Mouse (Mus musculus) intestine, embryonic 14.5 days (tissue): ENCODE data around the gene Pde6h. TPM values are rescaled to one million over a fixed set of nuclear protein-coding genes. Genes with fewer than 3 reads are reported as not detected.
A peak's percentile ranks its signal among the peaks of the same experiment; 100 is the strongest.

Experiments
- ATAC-seq: fragments of 200-750 bp; cut with Nextera tagmentation; replicated peaks from 2 replicates; pipeline ENCODE4 v1.8.0; 2017; ENCODE audit warnings: low read depth, moderate number of reproducible peaks, moderate TSS enrichment, moderate library complexity; ENCODE audit not compliant: low FRiP score, low TSS enrichment
- DNase-seq: peaks from one replicate; pipeline ENCODE4 v3.0.0-alpha.2; 2018; ENCODE audit warnings: low spot score
- H3K27ac ChIP-seq: fragments of 300-500 bp; sonication (generic); 2 replicates; pipeline ENCODE4 v1.5.1; 2014; ENCODE audit warnings: low read depth, mild to moderate bottlenecking, control low read depth
- H3K27me3 ChIP-seq: fragments of 300-500 bp; sonication (generic); replicated peaks from 2 replicates; pipeline ENCODE4 v1.6.1; 2014; ENCODE audit warnings: low read length, control low read depth; ENCODE audit not compliant: control insufficient read depth, insufficient read depth
- H3K36me3 ChIP-seq: fragments of 300-500 bp; sonication (generic); 2 replicates; pipeline ENCODE4 v1.6.1; 2014; ENCODE audit warnings: low read length, control low read depth; ENCODE audit not compliant: control insufficient read depth, insufficient read depth
- H3K4me1 ChIP-seq: fragments of 300-500 bp; sonication (generic); replicated peaks from 2 replicates; pipeline ENCODE4 v1.6.1; 2014; ENCODE audit warnings: low read length, control low read depth, mixed read lengths; ENCODE audit not compliant: control insufficient read depth, insufficient read depth
- H3K4me2 ChIP-seq: fragments of 300-500 bp; sonication (generic); 2 replicates; pipeline ENCODE4 v1.6.1; 2014; ENCODE audit warnings: low read length
- H3K4me3 ChIP-seq: fragments of 300-500 bp; sonication (generic); 2 replicates; pipeline ENCODE4 v1.5.1; 2014; ENCODE audit warnings: low read depth, low read length, control low read depth, mixed read lengths
- H3K9ac ChIP-seq: fragments of 300-500 bp; sonication (generic); 2 replicates; pipeline ENCODE4 v1.6.1; 2014; ENCODE audit warnings: mild to moderate bottlenecking, low read length
- H3K9me3 ChIP-seq: fragments of 300-500 bp; sonication (generic); 2 replicates; pipeline ENCODE4 v1.6.1; 2016; ENCODE audit warnings: low read length, control low read depth; ENCODE audit not compliant: control insufficient read depth
- WGBS: fragments of 180-500 bp; shearing (Covaris S2); extraction: QIAGEN DNeasy Blood & Tissue Kit; methylation state at CpG from one replicate; pipeline ENCODE4 v1.1.7; 2014; 5-methylcytosine and 5-hydroxymethylcytosine counted together
- polyA plus RNA-seq: library from polyadenylated mRNA; unstranded; fragments of >200 nt; fragmentation: Nextera tagmentation; extraction: Ambion mirVana; gene quantifications from 2 replicates; pipeline ENCODE4 v1.2.1, GENCODE M21; 2014

The Pde6h gene
- polyA plus RNA-seq, 1 experiment from 2014 or later, result not detected

DNA sequence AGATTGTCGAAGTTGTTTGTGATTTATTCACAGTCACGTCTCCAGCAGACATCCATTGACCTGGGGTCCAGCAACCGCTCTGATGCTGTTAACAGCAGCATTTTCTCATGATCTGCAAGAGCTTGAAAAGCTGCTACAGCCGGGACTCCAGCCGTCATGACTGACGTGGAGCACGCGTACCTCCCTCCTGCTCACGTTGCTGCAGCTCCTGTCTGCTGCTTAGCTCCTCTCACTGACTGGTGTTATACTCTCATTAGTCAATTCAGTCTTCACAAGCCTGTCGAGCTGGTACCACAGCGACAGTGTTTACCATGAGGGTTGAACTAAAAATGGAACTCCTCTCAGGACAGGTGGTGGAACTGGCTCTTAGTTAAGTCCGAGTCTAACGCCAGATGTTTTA lies 62.4 kb downstream of the Pde6h start:
- whole genome bisulfite sequencing, result 29% methylated on average over 13 of the region's 13 CpGs
- H3K9ac ChIP-seq, result no peak overlapping the region
- ATAC-seq (no peak), DNase-seq (no peak)
- H3K4me1 ChIP-seq, result peaks cover 20% of the 10 kb centered on the region
- no peak overlapping the region for H3K27ac ChIP-seq
- H3K4me3 ChIP-seq, result no peak overlapping the region
- no peaks in the 10 kb centered on the region for H3K36me3 ChIP-seq
- H3K4me2 ChIP-seq, result peak overlapping the region; percentile 7; the same call in 1 of the 2 replicates
- no peaks in the 10 kb centered on the region for H3K27me3 ChIP-seq
- H3K9me3 ChIP-seq, result no peaks in the 10 kb centered on the region

DNA sequence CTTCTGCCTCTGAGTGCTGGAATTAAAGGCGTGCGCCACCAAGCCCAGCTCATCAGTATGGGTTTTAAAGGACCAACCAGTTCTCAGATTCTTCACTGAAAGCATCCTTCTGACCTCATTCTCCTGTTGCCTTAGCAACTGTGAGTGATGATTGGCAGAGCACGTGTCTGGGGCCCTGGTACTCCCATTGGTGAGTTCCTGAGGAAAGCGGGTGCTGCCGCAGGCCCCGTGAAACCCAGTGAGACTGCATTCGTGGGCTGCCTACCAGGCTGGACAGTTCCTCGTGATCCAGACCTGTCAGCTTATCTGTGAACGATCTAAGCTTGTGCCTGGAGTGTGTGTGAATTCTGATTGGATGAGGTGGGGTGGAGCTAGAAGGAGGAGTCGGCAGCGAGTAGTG lies 63.1 kb downstream of the Pde6h start:
- H3K36me3 ChIP-seq, result no peaks in the 10 kb centered on the region
- DNase-seq, result no peak

DNA sequence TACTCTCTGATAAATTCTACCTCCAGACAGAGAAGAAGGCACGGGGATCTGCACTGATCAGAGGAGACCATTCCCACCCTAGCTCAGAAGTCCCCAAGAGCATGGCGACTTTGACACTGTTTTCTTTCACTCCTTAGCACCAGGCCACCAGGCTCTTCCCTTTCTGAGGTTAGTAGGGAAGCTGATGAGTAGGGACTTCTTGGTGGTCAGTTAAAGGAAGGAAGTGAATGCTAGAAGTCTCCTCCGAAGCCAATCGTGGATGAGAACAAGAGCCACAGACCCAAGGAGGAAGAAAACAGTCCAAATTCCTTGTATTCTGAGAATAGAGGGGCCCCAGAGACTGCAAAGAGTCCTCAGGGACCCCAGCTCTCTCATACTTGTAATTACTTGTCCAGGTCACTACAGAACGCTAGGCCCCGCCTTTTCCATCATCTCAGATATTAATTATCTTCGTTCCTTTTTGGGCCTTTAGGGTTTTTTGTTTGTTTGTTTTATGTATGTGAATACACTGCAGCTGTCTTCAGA lies 65.0 kb downstream of the Pde6h start:
- Histone ChIP-seq H3K9ac (no peak overlapping the region), H3K4me3 (no peak overlapping the region), H3K27ac (no peak overlapping the region), H3K4me2 (no peak overlapping the region), H3K27me3 (no peaks in the 10 kb centered on the region), H3K36me3 (no peaks in the 10 kb centered on the region), H3K9me3 (no peaks in the 10 kb centered on the region), H3K4me1 (peaks cover 24% of the 10 kb centered on the region)
- DNase-seq (no peak), ATAC-seq (no peak)
- 89% methylated on average over 7 of the region's 7 CpGs for WGBS

More for the DNA sequence above, 63.1 kb downstream of the Pde6h start:
- no peaks in the 10 kb centered on the region for H3K27me3 ChIP-seq
- no peak overlapping the region for H3K4me3 ChIP-seq
- no peak overlapping the region for H3K4me2 ChIP-seq
- ATAC-seq, result no peak
- WGBS, result 54% methylated on average over 11 of the region's 11 CpGs
- peaks cover 24% of the 10 kb centered on the region for H3K4me1 ChIP-seq
- no peak overlapping the region for H3K9ac ChIP-seq
- no peaks in the 10 kb centered on the region for H3K9me3 ChIP-seq
- H3K27ac ChIP-seq, result no peak overlapping the region

DNA sequence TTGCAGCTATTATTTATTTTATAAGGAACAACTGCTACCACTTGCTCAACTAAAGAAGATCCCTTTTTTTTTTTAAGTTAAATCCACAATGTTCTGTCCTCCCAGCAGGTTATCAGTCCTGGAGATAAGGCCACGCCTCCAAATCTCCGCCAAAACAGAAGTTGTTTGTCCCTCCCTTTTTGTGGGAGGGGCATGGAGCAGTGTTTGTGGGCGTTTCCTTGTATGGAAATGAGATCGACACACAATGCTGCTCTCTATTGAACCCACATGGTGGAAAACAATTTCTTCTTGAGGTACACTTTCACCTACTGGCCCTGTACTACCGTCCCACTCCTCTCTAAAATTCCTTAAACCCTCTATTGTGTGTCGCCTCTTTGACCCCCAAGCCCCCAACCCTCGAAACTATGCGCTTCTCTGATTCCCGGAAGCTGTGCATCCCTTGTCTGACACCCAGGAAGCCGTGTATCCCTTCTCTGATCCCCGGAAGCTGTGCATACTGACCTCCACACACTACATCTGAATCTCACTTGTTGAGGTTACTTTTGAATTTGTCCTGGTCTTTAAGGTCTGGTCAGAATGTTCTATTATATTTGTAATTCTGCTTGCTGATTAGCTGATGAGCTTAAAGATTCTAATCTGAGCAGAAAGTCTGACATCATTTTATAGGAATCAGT lies 66.3 kb downstream of the Pde6h start:
- Histone ChIP-seq H3K4me3 (no peak overlapping the region), H3K36me3 (no peaks in the 10 kb centered on the region), H3K9me3 (no peaks in the 10 kb centered on the region), H3K27ac (0 out of 2 replicates have a peak overlapping the region, but pooled peaks have one; percentile 22), H3K4me1 (peaks cover 24% of the 10 kb centered on the region), H3K27me3 (no peaks in the 10 kb centered on the region), H3K9ac (no peak overlapping the region), H3K4me2 (peak overlapping the region; percentile 21)
- 35% methylated on average over 11 of the region's 11 CpGs for WGBS
- ATAC-seq (0 out of 2 replicates have a peak, but pooled peaks have one; percentile 32), DNase-seq (peak; percentile 65)

DNA sequence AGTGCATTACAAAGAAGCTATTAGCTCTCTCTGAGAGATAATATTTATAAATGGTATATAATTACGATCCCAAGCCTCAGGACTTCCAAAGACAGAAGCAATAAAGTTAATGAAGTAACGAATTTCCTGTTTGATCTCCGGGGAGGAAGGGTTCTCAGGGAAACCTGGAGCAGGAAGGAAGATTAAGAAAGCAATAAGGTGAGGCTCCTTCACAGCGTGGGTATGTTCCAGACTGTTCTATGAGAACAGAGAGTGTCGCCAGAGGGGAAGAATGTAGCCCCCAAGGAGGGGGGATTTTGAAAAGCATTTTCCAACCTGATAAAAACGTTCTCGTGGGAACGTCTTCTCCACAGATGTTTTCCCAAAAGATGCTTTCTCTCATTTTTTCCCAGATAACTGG lies 66.9 kb downstream of the Pde6h start:
- H3K9ac ChIP-seq, result no peak overlapping the region
- DNase-seq (no peak), ATAC-seq (no peak)
- no peaks in the 10 kb centered on the region for H3K36me3 ChIP-seq
- H3K4me2 ChIP-seq, result peak overlapping the region; percentile 21; the same call in 1 of the 2 replicates
- peaks cover 19% of the 10 kb centered on the region for H3K4me1 ChIP-seq
- H3K27ac ChIP-seq, result peak overlapping the region; percentile 22; the same call in 1 of the 2 replicates
- no peaks in the 10 kb centered on the region for H3K27me3 ChIP-seq
- H3K4me3 ChIP-seq, result no peak overlapping the region
- 24% methylated on average over 8 of the region's 8 CpGs for whole genome bisulfite sequencing
- H3K9me3 ChIP-seq, result no peaks in the 10 kb centered on the region

DNA sequence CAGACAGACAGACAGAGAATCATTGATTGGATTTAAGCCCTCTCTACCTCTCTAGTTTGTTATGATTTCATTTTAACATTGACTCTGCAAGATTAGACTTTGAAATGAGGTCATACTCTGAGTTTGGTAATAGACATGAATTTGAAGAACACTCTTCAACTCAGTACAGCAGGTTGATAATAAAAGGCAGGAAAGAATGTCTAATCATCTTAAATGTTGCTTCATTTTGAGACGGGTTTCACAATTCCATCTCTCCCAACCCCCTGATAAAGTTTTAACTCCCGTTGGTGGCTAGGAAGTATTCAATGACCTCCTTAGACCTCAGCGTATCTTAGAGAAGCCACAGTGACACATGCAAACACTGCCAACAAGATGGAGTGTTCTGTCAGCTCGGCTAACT lies 69.9 kb downstream of the Pde6h start:
- Histone ChIP-seq H3K27me3 (no peaks in the 10 kb centered on the region), H3K4me1 (peaks cover 22% of the 10 kb centered on the region), H3K36me3 (no peaks in the 10 kb centered on the region), H3K9me3 (no peaks in the 10 kb centered on the region), H3K4me2 (no peak overlapping the region), H3K9ac (no peak overlapping the region), H3K27ac (no peak overlapping the region), H3K4me3 (no peak overlapping the region)
- DNase-seq (no peak), ATAC-seq (no peak)
- WGBS, result 43% methylated on average over 4 of the region's 4 CpGs

DNA sequence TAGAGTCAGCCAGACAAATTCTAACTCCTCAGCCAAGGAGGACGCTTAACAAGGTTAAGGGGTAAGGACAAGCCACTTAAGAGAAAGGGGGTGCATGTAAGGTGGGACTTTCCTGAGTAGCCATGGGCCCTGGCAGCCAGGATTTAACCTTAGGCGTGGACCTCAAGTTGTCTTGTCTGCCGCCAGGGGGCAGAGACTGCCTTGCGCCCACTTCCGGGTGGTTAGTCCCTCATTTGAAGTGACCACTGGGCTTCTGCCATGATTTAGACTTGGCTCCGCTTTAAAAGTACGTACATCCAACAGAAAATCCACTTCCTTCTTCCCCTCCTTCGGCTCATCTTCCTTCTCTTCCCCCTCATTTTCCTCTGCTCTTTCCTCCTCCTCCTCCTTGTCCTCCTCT lies 71.9 kb downstream of the Pde6h start:
- Histone ChIP-seq H3K27ac (no peak overlapping the region), H3K4me2 (no peak overlapping the region), H3K4me3 (no peak overlapping the region), H3K4me1 (peaks cover 12% of the 10 kb centered on the region), H3K9ac (no peak overlapping the region), H3K36me3 (no peaks in the 10 kb centered on the region), H3K27me3 (no peaks in the 10 kb centered on the region), H3K9me3 (no peaks in the 10 kb centered on the region)
- DNase-seq, result no peak
- no peak for ATAC-seq
- WGBS, result 73% methylated on average over 8 of the region's 8 CpGs

DNA sequence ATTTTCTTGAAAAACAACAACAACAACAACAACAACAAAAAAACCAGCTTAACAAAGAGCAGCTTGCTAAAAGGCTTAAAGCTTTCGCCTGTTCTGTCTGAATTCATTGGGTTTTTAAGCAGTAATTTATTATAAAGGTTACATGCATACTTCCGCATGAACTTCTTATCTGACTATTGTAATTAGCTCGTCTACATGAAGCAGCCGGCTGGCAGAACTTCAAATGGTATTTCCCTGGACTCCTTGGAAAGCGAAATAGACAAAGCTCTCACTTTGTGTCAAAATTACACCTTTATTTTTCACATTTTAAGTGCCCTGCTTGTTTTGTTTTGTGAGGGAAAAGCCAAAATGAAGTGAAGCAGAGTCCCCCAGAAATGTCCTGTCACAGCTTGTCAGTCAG lies 72.7 kb downstream of the Pde6h start:
- no peak for ATAC-seq
- Histone ChIP-seq H3K4me2 (no peak overlapping the region), H3K27ac (no peak overlapping the region), H3K9me3 (no peaks in the 10 kb centered on the region), H3K4me1 (peaks cover 6% of the 10 kb centered on the region; the same call in 1 of the 2 replicates), H3K27me3 (no peaks in the 10 kb centered on the region), H3K4me3 (no peak overlapping the region), H3K9ac (no peak overlapping the region), H3K36me3 (no peaks in the 10 kb centered on the region)
- WGBS, result 71% methylated on average over 5 of the region's 5 CpGs
- no peak for DNase-seq

DNA sequence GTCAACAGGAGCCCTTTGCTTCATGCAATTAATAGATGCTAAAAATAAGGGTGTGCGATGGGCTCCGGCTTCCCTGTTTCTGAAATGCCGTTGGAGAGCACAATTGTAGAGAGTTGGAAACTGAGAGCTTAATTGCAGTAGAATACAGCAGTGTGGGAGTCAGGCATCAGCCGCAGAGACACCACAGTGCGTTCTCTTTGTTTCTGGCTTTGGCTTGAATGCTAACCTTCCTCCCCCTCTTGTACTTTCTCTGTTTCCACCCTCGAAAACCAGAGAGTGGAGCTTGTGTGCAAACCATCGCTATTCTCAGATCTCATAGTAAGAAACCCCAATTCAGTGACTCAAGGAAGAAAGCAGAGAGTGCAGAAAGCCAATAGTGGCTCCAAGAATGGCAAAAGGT lies 74.5 kb downstream of the Pde6h start:
- ATAC-seq, result no peak
- DNase-seq, result no peak
- H3K4me2 ChIP-seq, result no peak overlapping the region
- peaks cover 5% of the 10 kb centered on the region; the same call in 1 of the 2 replicates for H3K4me1 ChIP-seq
- 85% methylated on average over 7 of the region's 7 CpGs for WGBS
- H3K27me3 ChIP-seq, result no peaks in the 10 kb centered on the region
- H3K9ac ChIP-seq, result no peak overlapping the region
- no peaks in the 10 kb centered on the region for H3K36me3 ChIP-seq
- H3K27ac ChIP-seq, result no peak overlapping the region
- H3K4me3 ChIP-seq, result no peak overlapping the region
- H3K9me3 ChIP-seq, result no peaks in the 10 kb centered on the region
